Mouse (Mus musculus): ENCODE measurements around the gene D16Ertd472e. TPM values are rescaled to one million over a fixed set of nuclear protein-coding genes. Genes with fewer than 3 reads are reported as not detected.

Gene D16Ertd472e
- total RNA-seq, 2 experiments from 2014 or later: 4.9 to 5.5 TPM

- intact Hi-C loops (cut with DNase I): no loop called here
- no peak for DNase-seq
Observed at GRCm38 (mm10) chr16:78574241-78574640, 2.3 kb downstream of the D16Ertd472e start.

DNA sequence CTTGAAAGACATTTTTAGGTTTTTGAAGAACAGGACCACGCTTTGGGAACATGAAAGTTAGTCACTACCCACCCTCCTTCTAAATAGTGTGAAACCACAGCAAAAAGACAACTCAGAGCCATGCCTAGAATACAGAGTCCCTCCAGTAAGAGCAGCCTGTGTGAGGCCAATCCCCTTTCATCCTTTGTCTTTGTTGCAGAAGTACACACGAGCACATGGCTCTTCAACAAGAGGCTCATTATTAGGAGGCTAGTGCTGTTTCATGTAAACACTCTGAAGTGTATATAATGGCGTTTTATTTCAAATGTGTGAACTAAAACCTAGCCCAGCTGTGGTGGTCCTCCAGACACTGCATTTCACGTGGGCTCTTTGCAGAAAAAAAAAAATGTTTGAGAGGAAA is 3.5 kb downstream of the D16Ertd472e start:
- no peak for DNase-seq
- intact Hi-C loops (cut with DNase I): no loop called here

DNA sequence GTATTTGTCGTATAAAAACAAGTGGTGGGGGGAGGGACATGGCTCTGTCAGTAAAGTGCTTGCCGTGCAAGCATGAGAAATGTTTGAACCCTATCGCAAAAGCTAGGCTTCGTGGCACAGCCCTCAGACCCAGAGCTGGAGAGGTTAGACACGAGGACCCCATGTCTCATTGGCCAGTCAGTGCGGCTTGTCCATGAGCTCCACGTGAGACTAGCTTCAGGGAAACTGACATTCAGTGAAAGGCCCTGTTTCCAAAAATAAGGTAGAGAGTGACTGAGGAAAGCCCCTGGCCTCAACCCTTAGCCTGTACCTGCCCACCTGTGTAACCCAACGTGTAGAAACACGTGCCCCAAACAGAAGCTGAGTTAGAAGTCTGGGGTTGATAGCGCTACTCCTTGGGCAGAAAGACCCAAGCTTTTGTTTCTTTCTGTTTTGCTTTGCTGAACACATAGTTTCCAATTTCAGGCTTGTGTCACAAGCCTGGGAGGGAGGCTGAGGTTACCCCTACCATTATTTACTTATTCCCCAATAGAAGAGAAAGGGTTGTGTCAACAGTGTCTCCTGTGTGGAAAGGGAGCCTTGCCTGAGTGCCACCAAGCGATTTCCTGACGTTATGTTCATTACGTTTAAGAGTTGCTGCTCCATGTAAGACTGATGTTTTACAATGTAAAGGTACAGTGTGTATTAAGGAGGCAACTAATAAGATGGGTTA is 12.2 kb downstream of the D16Ertd472e start:
- intact Hi-C loops (cut with DNase I): no loop called here
- no peak for DNase-seq

- no peak for DNase-seq
- intact Hi-C loops (cut with DNase I): no loop called here
Observed at GRCm38 (mm10) chr16:78563093-78563971, 13.2 kb downstream of the D16Ertd472e start.

DNA sequence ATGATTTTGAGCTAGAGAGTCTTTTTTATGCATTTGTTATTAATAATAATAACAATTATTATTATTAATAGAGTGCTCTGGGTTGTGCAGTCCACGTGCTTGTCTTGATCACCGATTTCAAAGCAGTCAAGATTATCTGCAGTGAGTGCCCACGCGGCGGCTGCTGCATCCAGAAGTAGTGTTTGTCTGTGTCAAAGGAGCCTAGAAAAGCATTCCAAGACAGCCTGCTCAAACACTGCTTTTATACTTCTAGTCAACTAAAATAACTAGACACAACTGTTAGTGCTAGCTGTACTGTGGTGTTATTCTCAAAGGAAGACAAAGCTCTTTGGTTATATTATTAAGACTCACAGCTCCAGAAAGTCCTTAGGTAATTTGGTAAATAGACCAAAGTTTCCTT is 15.9 kb downstream of the D16Ertd472e start:
- intact Hi-C loops (cut with DNase I): no loop called here
- no peak for DNase-seq

- DNase-seq: no peak
- intact Hi-C loops (cut with DNase I): no loop called here
Observed at GRCm38 (mm10) chr16:78560063-78560462, 16.4 kb downstream of the D16Ertd472e start.

DNA sequence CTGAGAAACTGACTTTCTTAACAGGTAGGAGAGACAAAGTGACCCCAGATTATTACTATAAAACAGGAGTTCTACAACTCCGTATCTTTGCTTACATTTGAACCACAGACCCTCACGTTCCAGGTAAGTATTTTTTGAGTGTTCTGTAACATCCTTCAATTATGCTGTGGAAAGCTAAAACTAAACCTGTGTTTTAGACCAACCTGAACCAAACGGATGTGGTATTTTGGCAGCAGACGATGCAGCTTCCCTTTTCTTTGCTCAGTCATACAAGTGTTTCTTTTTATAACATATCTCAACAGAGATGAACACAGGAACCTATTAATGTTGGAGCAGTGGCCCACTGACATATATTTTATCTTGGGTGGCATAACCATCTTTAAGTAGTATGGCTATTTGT is 18.9 kb downstream of the D16Ertd472e start:
- no peak for DNase-seq
- intact Hi-C loops (cut with DNase I): no loop called here

GRCm38 (mm10) chr16:78554911-78555648 is 21.4 kb downstream of the D16Ertd472e start:
- intact Hi-C loops (cut with DNase I): no loop called here

GRCm38 (mm10) chr16:78547367-78547766 is 29.1 kb downstream of the D16Ertd472e start:
- intact Hi-C loops (cut with DNase I): no loop called here
- no peak for DNase-seq

More at GRCm38 (mm10) chr16:78554911-78555648, 21.4 kb downstream of the D16Ertd472e start:
- DNase-seq: no peak

DNA sequence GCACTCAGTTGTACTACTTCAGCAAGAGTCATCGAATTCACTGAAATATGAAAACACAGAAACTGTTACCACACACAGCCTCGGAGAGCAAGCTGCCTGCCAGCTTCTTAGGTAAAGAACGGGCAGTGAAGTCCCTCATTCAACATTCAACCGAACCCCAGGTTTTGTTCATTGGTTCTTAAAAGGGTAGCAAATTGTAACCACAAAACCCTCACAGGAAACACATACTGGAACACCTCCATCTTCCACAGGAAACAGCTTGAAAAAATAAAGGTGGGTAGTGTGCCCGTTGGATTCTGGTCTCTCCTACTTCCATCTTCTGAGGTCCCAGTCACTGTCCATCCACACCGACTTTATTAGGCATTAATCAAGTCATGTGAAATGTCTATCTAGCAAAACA is 30.0 kb downstream of the D16Ertd472e start:
- intact Hi-C loops (cut with DNase I): no loop called here
- no peak for DNase-seq

- intact Hi-C loops (cut with DNase I): no loop called here
- DNase-seq: no peak
Observed at GRCm38 (mm10) chr16:78540376-78541246, 35.9 kb downstream of the D16Ertd472e start.

- no peak for DNase-seq
- intact Hi-C loops (cut with DNase I): no loop called here
Observed at GRCm38 (mm10) chr16:78537798-78538422, 38.6 kb downstream of the D16Ertd472e start.

- no peak for DNase-seq
- intact Hi-C loops (cut with DNase I): no loop called here
Observed at GRCm38 (mm10) chr16:78537322-78537721, 39.2 kb downstream of the D16Ertd472e start.

DNA sequence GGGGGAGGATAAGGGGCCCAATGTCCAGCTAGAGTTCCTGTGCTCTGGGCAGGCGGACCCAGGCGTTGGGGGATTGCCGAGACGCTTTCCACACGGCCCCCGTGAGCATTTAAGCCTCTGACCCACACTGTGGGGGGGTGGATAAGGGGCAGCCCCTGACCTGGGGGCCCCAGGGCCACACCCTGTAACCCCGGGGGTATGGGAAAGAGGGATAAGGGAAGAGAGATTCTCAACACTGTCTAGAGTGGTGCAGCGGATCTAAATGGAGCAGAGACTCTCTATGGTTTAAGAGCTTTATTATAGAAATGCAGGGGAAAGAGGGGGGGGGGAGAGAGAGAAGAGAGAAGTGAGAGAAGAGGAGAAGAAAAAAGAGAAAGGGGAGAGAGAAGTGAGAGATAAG is 42.0 kb downstream of the D16Ertd472e start:
- intact Hi-C loops (cut with DNase I): no loop called here
- DNase-seq: no peak

DNA sequence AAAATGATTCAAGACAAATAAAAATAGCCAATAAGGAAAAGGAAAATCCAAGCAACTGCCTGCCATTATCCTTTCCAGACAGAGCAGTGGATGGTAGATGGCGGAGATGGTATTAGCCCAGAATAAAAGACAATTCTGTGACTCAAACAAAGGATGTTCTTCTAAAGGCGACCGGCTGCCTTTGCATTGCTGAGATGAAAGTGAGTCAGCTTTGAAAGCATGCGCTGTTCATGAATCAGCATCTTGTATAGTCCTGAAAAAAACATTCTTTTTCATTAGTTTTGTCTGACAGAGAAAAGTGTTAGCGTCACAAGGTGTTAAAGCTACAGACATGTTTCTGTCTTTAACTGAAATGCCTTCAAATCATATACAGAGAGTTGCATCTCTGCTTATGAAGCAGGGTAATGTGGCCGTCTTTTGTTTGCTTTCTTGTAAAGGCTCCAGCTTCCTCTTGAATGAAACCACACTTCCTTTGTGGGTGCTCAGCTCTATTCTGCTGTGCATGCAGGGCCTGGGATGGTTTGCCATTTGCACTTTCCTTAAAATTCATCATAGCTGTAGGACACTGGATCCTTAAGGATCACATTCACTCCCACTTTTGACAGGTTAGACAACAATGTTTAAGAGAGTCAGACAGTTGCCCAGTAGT is 44.4 kb downstream of the D16Ertd472e start:
- intact Hi-C loops (cut with DNase I): no loop called here
- no peak for DNase-seq

DNA sequence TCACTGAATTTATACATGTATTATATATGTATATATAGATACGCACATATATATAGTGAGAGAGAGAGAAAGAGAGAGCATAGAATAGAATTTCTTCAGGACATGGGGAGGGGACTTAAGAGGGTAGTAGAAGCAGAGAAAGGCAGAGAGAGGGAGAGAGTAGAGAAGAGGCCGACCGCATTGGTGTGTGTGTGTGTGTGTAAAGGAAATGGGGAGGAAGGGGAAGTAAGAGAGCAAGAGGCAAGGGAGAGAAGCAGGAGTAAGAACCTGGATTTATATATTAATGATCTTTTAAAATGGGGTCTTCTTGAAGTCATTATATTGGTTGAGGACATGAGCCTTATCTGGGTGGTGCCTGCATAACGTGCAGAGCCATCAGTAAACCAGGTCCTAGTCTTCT is 53.5 kb downstream of the D16Ertd472e start:
- intact Hi-C loops (cut with DNase I): no loop called here
- no peak for DNase-seq

DNA sequence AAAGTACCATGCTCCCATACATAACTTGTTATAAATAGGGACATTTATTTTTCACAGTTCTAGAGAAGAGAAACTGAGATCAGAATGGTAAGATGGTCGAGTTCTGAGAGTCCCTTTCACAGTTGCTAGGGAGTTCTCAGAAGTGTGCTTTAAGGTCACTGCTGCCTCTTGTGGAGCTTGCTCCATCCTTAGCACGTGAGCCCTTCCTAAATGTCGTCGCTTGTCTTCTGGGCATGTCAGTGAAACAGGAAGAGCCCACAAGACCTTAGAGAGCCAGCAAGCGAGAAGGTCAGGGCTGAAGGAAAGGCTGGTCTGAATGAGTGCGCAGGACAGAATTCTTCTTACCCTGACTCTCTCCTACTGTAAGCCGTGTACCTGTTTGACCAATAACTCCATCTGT is 57.8 kb downstream of the D16Ertd472e start:
- intact Hi-C loops (cut with DNase I): no loop called here
- DNase-seq: no peak

GRCm38 (mm10) chr16:78517171-78517570 is 59.3 kb downstream of the D16Ertd472e start:
- DNase-seq: no peak
- intact Hi-C loops (cut with DNase I): no loop called here

DNA sequence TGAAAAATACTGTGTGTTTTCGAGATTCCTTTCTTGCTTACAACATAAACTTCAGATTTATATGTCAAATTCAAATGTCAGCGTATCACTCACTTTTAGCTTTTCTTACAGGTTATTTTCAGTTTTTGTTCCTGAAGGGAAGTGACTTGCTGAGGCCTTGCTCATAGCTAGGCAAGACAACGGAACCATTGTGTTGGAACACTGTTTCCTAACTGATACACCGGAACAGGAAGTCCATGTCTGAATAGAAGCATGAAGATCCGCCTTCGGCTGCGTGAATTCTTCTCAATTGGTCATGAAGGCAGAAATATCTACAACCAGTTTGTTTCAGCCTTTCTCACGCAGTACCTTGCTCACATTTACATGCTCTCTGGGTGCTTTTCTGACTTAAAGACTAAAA is 65.0 kb downstream of the D16Ertd472e start:
- no peak for DNase-seq
- intact Hi-C loops (cut with DNase I): no loop called here
